Mouse (Mus musculus) liver, adult 2 months (tissue): ENCODE measurements around the gene Setd1a.

Experiments used
- CTCF ChIP-seq: fragments of 200-500 bp; IDR thresholded peaks from 2 replicates; pipeline ENCODE4 v1.5.1; 2011; ENCODE audit warnings: low read depth, low read length, control low read depth
- POLR2A ChIP-seq: fragments of 200-500 bp; IDR thresholded peaks from 2 replicates; pipeline ENCODE4 v1.6.1; 2011; ENCODE audit warnings: low read length, control low read depth; ENCODE audit not compliant: insufficient read depth; ENCODE audit errors: extremely low read depth

DNA sequence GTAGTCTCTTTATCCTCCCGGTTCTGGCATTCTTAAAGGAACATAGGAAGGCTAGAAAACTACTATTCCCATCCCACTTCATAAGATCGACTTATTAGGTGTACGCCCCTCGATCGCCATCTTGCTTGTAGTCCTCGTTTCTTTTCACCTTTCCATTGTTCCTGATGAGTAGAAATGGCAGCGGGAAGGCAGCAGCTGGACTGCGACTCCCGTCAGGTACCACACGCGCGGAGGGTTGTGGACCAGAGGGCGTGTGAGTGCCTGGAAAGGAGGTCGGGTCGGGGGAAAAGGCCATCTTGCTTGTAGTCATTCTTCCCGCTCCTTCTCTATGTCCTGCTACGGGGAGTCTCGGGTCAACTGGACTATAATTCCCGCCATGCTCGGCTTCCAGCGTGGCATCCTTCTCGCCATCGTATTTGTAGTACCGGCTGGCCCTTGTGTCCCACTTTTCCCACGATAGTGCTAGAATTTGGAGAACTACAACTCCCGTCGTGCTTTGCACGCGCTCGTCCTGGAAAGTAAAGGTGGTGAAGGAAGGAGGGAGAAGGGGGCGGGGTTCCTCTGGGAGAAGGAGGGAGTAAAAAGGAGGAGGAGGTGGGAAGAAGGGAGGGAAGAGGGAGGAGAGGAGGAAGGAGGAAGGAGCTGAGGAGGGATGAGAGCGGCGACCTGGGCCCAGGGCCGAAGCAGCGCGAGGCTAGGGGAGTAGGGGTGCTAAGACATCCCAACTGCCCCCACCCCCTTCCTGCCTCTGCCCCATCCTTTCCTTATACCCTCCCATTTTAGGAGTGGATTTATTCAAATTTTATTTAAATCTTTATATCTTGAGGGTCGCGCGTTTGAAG is 30.6 kb upstream of the Setd1a start:
- no peak for TF ChIP-seq CTCF
- TF ChIP-seq POLR2A, result no peak
